Mouse (Mus musculus): ENCODE results near the gene Gm45021. TPM values are rescaled to one million over a fixed set of nuclear protein-coding genes. Genes with fewer than 3 reads are reported as not detected.
A peak's percentile ranks its signal among the peaks of the same experiment; 100 is the strongest.

The Gm45021 gene
- polyA plus RNA-seq, 1 experiment from 2014 or later: not detected

DNA sequence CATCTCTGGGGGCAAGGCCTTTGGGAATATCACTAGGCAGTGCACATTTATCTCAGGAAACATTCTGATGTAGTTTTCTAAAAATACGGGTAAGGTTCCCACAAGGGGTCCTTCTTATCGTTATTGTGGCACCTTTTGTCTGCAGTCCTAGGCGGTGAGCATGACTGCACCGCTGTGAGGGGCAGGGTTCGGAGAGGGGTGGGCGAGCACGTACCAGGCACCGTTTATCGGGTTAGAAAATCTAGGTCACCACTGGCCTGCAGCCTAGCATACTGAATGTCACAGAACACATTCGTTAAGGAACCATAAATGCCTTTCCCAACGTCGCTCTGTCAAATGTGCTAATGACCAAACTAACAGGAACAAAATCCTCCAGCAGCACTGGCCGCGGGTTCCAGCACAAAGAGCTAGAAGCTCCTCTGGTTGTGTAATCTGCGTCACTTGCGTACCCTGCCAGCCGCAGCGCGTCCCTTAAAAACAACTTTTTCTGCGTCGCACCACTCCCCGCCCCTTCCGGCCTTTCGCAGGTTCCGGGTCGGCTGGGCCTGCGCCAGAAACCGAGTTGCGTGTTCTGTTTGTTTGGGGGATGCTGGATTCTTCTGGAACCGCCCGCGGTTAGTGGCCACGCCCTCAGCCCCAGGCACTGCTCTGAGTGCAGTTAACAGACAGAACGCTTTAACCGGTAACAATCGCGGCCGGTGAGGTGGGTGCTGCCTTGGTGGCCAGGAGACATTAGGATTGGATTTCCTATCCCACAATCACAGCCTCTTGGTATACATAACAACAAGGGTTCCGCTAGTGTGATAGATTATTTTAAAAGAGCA is 34.9 kb upstream of the Gm45021 start, which contains the start of gene Lrrc61:
Lrrc61 (plus strand) TSS at position 517 of the 824 bp plus-strand sequence.
- under 1% methylated on average over 39 of the region's 39 CpGs for WGBS
- Histone ChIP-seq H3K4me3 (replicated peaks) (peak within 1 kb of the TSS; percentile 52), H3K4me2 (replicated peaks) (peak within 1 kb of the TSS; percentile 74), H3K9ac (replicated peaks) (peak within 1 kb of the TSS; percentile 85), H3K9me3 (no peaks in the 10 kb centered on the region), H3K4me1 (replicated peaks) (peaks cover 21% of the 10 kb centered on the region), H3K36me3 (peaks cover 19% of the 10 kb centered on the region), H3K27me3 (no peaks in the 10 kb centered on the region), H3K27ac (peak within 1 kb of the TSS; percentile 97)
- ATAC-seq: peak; percentile 93

- peak; percentile 84 for ATAC-seq
- 31% methylated on average over 13 of the region's 14 CpGs for WGBS
- no peaks in the 10 kb centered on the region for H3K9me3 ChIP-seq
- peak overlapping the region; percentile 74 for H3K4me2 ChIP-seq (replicated peaks)
- peak overlapping the region; percentile 85 for H3K9ac ChIP-seq (replicated peaks)
- peaks cover 21% of the 10 kb centered on the region for H3K4me1 ChIP-seq (replicated peaks)
- peak overlapping the region; percentile 52 for H3K4me3 ChIP-seq (replicated peaks)
- H3K27me3 ChIP-seq: no peaks in the 10 kb centered on the region
- H3K27ac ChIP-seq: peak overlapping the region; percentile 97
- H3K36me3 ChIP-seq: peaks cover 25% of the 10 kb centered on the region
Observed at GRCm38 (mm10) chr6:48555104-48555890, 34.1 kb upstream of the Gm45021 start.

DNA sequence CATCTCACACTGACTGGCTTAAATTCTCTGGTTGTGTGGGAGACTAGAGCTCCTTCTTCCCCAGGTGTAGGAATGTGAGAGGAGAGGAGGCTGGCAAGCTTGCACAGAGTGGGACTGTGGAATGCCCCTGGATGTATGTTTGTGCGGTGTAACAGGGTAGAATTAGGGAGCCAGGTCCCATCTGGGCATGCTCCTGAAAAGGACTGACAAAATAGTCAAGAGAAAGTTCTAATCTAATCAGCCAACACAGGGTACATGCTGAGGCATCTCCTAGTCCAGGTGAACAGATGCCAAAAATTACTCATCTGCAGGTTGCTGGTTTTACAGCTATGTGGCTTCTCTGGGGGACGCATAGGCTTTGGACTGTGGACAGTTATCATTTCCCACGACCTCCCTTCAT is 33.5 kb upstream of the Gm45021 start:
- H3K4me3 ChIP-seq (replicated peaks): no peak overlapping the region
- no peak overlapping the region for H3K27ac ChIP-seq
- H3K4me2 ChIP-seq (replicated peaks): peak overlapping the region; percentile 74

DNA sequence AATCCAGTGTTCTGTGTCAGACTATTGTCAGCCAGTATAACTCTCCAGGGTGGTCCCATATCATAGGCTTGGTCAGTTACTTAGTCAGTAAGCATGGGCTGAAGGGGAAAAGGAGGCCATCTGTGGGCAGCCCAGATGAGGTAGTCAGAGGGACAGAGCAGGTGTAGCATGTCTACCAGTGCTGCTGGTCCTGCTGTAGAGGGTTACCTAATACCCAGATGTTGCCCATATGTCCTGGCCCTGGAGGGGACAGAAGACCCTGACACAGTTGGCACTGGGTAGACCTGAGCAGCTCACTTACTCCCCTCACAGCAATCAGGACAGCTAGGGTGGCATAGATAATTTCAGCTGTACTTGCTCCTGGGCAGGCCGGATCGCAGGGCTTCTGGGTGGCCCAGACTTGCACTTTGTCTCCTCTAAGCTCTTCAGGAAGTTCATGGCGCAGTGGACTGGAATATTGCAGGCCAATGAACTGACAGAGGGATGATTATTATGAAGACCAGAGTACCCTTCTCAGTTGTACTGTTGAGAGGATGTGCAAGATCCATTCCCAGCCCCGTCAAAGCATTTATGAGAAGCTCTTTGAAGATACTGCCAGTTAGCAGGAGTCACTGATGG is 23.6 kb upstream of the Gm45021 start:
- Histone ChIP-seq H3K9ac (replicated peaks) (no peak overlapping the region), H3K36me3 (peaks cover 72% of the 10 kb centered on the region), H3K9me3 (no peaks in the 10 kb centered on the region), H3K4me1 (replicated peaks) (no peaks in the 10 kb centered on the region), H3K4me2 (replicated peaks) (no peak overlapping the region), H3K27me3 (no peaks in the 10 kb centered on the region), H3K27ac (no peak overlapping the region), H3K4me3 (replicated peaks) (no peak overlapping the region)
- WGBS: 91% methylated on average over 4 of the region's 4 CpGs
- no peak for ATAC-seq

More for the DNA sequence above, 33.5 kb upstream of the Gm45021 start:
- Histone ChIP-seq H3K36me3 (peaks cover 29% of the 10 kb centered on the region), H3K9me3 (no peaks in the 10 kb centered on the region), H3K4me1 (replicated peaks) (peaks cover 21% of the 10 kb centered on the region), H3K9ac (replicated peaks) (0 out of 2 replicates have a peak overlapping the region, but pooled peaks have one; percentile 85), H3K27me3 (no peaks in the 10 kb centered on the region)
- 89% methylated on average over 3 of the region's 3 CpGs for WGBS
- no peak for ATAC-seq

DNA sequence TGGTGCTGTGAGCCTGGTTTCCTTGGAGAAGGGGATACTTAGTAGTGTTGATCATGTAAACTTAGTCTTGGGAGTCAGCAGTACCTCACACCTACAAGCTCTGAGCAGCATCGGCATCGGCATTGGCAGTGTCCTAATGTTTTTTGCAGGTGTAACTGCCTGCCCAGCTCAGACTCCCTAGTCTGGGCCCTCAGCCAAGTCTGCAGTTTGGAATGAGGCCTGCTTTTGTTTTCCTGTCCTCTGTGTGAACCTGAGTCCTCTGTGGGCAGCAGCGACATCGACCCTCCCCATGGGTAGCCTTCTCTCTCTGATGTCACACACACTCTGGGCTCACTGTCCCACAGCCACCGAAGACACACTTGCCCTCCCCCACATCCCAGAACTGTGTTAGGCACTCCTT is 23.1 kb upstream of the Gm45021 start:
- no peaks in the 10 kb centered on the region for H3K9me3 ChIP-seq
- no peak overlapping the region for H3K27ac ChIP-seq
- no peaks in the 10 kb centered on the region for H3K27me3 ChIP-seq
- H3K4me3 ChIP-seq (replicated peaks): no peak overlapping the region
- peaks cover 68% of the 10 kb centered on the region for H3K36me3 ChIP-seq
- no peak for ATAC-seq
- no peak overlapping the region for H3K4me2 ChIP-seq (replicated peaks)
- 83% methylated on average over 5 of the region's 5 CpGs for WGBS
- no peak overlapping the region for H3K9ac ChIP-seq (replicated peaks)
- H3K4me1 ChIP-seq (replicated peaks): no peaks in the 10 kb centered on the region

DNA sequence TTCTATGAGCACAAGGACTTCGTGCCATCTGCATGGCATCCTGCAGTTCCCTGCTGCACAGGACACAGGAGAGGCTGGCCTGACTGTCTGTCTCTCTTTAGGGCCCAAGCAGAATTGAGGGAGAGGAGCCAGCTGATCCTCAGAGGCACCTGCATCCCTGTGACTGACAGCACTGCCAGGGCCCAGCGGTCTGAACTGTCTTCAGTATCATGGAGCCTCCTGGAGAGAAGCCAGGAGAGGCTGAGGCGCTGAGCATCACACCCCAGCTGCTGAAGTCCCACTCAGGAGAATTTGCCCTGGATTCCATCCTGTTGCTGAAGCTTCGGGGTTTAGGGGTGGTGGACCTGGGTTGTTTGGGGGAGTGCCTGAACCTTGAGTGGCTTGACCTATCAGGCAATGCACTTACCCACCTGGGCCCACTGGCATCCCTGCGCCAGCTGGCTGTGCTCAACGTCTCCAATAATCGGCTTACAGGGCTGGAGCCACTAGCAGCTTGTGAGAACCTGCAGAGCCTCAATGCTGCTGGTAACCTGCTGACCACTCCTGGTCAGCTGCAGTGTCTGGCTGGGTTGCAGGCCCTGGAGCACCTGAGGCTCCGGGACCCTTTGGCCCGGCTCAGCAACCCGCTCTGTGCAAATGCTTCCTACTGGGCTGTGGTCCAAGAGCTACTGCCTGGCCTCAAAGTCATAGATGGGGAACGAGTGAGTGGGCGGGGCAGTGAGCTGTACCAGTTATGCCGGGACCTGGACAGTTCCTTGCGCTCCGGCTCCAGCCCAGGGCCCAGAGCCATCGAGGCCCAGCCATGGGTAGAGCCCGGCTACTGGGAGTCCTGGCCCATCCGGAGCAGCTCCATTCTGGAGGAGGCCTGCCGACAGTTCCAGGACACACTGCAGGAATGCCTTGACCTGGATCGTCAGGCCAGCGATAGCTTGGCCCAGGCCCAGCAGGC is 21.1 kb upstream of the Gm45021 start:
- Histone ChIP-seq H3K9me3 (no peaks in the 10 kb centered on the region), H3K27me3 (no peaks in the 10 kb centered on the region), H3K9ac (replicated peaks) (no peak overlapping the region), H3K4me3 (replicated peaks) (no peak overlapping the region), H3K4me1 (replicated peaks) (no peaks in the 10 kb centered on the region), H3K36me3 (peaks cover 57% of the 10 kb centered on the region), H3K27ac (no peak overlapping the region; the same call in 1 of the 2 replicates), H3K4me2 (replicated peaks) (no peak overlapping the region)
- ATAC-seq: peak; percentile 24; the same call in 1 of the 2 replicates
- 87% methylated on average over 21 of the region's 21 CpGs for WGBS

DNA sequence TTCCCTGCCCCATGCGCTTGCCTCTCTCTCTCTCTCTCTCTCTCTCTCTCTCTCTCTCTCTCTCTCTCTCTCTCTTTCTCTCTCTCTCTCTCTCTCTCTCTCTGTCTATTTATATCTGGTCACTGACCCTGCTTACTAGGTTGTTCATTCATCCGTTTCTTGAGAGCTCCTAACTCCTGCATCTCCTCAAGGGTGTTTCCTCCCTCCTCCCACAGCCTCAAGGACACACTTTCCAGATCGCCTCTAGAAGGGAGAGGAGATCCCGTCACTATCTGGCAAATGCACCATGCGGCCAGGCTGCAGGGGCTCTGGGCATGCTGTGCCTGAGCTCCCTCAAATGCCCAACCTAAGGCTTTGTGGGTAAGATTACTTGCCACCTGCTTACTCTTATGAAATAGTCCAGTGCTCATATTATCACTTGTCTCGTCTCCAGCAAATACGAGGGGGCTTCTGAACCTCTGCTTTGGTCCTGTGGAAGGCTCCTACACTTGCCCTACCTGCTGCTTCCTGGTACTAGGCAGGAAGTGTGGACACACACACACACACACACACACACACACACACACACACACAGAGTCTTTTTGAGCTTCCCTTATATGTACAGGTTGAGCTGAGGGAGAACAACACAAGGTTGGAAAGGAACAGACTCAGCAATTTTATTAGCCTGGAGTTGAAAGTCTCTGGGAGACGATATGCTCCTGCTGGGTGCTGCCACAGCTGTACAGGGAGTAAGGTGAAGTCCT is 20.2 kb upstream of the Gm45021 start:
- Histone ChIP-seq H3K9me3 (no peaks in the 10 kb centered on the region), H3K4me1 (replicated peaks) (no peaks in the 10 kb centered on the region), H3K36me3 (peaks cover 51% of the 10 kb centered on the region), H3K27ac (no peak overlapping the region), H3K9ac (replicated peaks) (no peak overlapping the region), H3K4me3 (replicated peaks) (no peak overlapping the region), H3K4me2 (replicated peaks) (no peak overlapping the region), H3K27me3 (no peaks in the 10 kb centered on the region)
- ATAC-seq: no peak
- WGBS: 87% methylated on average over 8 of the region's 8 CpGs

GRCm38 (mm10) chr6:48572014-48572413 is 17.4 kb upstream of the Gm45021 start:
- no peaks in the 10 kb centered on the region for H3K9me3 ChIP-seq
- H3K27me3 ChIP-seq: no peaks in the 10 kb centered on the region
- H3K4me1 ChIP-seq (replicated peaks): no peaks in the 10 kb centered on the region
- peaks cover 26% of the 10 kb centered on the region for H3K36me3 ChIP-seq
- 96% methylated on average over 5 of the region's 5 CpGs for WGBS
- no peak overlapping the region for H3K4me2 ChIP-seq (replicated peaks)
- no peak overlapping the region for H3K9ac ChIP-seq (replicated peaks)
- no peak overlapping the region for H3K4me3 ChIP-seq (replicated peaks)
- no peak for ATAC-seq
- H3K27ac ChIP-seq: no peak overlapping the region

GRCm38 (mm10) chr6:48572572-48573061 is 16.8 kb upstream of the Gm45021 start, which contains the start of gene Rarres2:
Rarres2 (minus strand) TSS chr6:48572789.
- Histone ChIP-seq H3K4me2 (replicated peaks) (no peak within 1 kb of the TSS), H3K27me3 (no peaks in the 10 kb centered on the region), H3K9ac (replicated peaks) (no peak within 1 kb of the TSS), H3K36me3 (peaks cover 26% of the 10 kb centered on the region), H3K27ac (no peak within 1 kb of the TSS), H3K9me3 (no peaks in the 10 kb centered on the region), H3K4me3 (replicated peaks) (no peak within 1 kb of the TSS), H3K4me1 (replicated peaks) (no peaks in the 10 kb centered on the region)
- no peak for ATAC-seq
- WGBS: 42% methylated on average over 6 of the region's 6 CpGs

DNA sequence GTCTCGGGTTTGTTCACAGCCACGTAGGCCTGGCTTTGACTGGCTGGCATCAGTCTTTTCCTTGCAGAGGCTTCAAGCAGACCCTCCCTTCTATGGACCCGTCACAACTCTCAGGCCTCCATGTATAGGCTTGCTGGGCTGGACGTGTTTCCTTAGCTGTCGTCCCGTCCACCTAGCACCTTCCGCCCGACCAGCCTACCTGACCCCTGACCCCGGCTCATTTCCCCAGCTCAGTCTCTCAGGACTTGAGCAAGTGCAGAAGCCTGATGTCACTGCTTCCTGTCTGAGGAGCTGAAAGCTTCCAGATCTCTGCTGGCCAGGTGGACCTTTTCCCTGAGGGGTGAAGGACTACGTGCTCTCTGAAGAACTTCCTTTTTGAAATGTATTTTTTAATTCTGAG is 16.1 kb upstream of the Gm45021 start:
- no peaks in the 10 kb centered on the region for H3K4me1 ChIP-seq (replicated peaks)
- no peak for ATAC-seq
- no peaks in the 10 kb centered on the region for H3K27me3 ChIP-seq
- H3K9ac ChIP-seq (replicated peaks): no peak overlapping the region
- no peak overlapping the region for H3K27ac ChIP-seq
- H3K9me3 ChIP-seq: no peaks in the 10 kb centered on the region
- no peak overlapping the region for H3K4me3 ChIP-seq (replicated peaks)
- peaks cover 21% of the 10 kb centered on the region for H3K36me3 ChIP-seq
- no peak overlapping the region for H3K4me2 ChIP-seq (replicated peaks)
- WGBS: 80% methylated on average over 10 of the region's 10 CpGs
